Mouse (Mus musculus) hematopoietic stem cell, adult 5-6 weeks (primary cell): ENCODE data around the gene Skint11. TPM values are rescaled to one million over a fixed set of nuclear protein-coding genes. Genes with fewer than 3 reads are reported as not detected.
"Not testable (repeated sequence)": the region's sequence is repeated elsewhere in the genome, so short reads cannot be mapped to it uniquely, and the experiment has no call there.

Experiments used
- ATAC-seq, 2 experiments: fragments of 125-278 bp in 1 of 2; replicated peaks in 1 of 2; 2 replicates each; pipeline ENCODE4 v1.8.0; 2016 to 2017; ENCODE audit warnings: inconsistent platforms in 2 of 2, mild to moderate bottlenecking in 2 of 2, moderate number of reproducible peaks in 2 of 2, low read depth in 1 of 2, moderate TSS enrichment in 1 of 2; ENCODE audit not compliant: low FRiP score in 2 of 2, poor library complexity in 2 of 2, severe bottlenecking in 2 of 2, insufficient read depth in 1 of 2, low TSS enrichment in 1 of 2
- total RNA-seq: library from RNA; stranded (forward); fragments of 172-1452, 232-1000 nt; gene quantifications from 2 replicates; pipeline ENCODE4 v1.2.3, GENCODE M21; 2017

Gene Skint11
- not detected in 2 replicates for total RNA-seq

DNA sequence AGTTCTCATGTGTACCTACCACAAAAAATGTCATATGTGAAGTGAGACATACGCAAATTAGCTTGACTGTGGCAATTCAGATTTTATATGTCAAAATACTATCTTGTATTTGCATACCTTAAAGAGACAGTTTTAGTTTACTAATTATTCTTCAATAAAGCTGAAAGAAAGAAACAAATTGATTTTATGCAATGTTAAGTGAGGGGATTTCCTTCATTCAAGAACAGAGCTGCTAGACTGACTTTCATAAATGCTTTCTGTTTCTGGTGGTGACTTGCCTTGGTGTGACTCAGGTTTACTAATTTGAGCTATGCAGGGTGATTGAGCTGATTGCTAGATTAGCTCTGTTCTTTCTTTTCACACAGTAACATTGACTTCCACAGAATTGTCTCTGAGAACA lies at the start of gene Skint11:
TSS of gene Skint11 (plus strand) at position 301 of the 400 bp plus-strand sequence.
- no peak for ATAC-seq

DNA sequence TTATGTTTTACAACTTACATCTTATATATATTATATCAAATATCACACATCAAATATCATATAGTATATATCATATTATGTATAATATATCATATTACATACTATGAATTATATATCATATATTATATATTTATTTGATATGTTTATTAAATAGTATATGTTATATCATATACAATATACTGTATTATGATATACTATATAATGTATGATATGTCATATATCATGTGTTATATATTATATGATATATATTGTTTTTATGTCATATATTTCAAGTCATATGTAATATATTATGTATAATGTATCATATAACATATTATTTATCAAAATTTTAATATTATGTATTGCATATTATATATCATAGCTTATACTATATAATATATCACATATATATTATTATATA lies 2.0 kb upstream of the Skint11 start:
- no peak for ATAC-seq

DNA sequence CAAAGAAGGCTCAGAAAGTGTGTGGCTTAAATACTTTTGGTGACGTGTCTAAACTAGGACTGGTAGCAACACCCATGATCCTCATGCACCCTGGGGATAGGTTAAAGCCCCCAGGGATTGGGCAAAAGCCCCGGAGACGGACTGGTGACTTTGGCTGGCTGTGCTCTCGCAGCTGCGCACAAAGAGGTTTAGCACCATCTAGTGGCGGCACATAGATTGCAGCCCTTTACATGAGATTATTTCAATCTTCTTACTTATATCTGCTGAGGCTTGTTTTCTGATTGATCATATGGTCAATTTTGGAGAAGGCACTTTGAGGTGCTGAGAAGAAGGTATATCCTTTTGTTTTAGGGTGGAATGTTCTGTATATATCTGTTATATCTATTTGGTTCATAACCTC lies 9.7 kb downstream of the Skint11 start:
- not testable (repeated sequence) for ATAC-seq

GRCm38 (mm10) chr4:114256906-114257305 lies 93.7 kb downstream of the Skint11 start:
- ATAC-seq = not testable (repeated sequence)

Other genes with a start within 250 kb of the Skint11 start
- gene Skint5, start 163.9 kb upstream of the Skint11 start, total RNA-seq = not detected in 2 replicates
- 0.10 TPM in 1 of 2 replicates, not detected in the other for gene Trabd2b, start 243.3 kb downstream of the Skint11 start, total RNA-seq